Mouse (Mus musculus) hindlimb bud, embryonic 11.5 days (tissue): ENCODE results near the gene Arhgap1.

ENCODE experiments used
- DNase-seq: peaks from one replicate; pipeline ENCODE4 v3.0.0-alpha.2; 2012; ENCODE audit warnings: low read depth, low spot score; ENCODE audit errors: extremely low spot score

The Arhgap1 gene

DNA sequence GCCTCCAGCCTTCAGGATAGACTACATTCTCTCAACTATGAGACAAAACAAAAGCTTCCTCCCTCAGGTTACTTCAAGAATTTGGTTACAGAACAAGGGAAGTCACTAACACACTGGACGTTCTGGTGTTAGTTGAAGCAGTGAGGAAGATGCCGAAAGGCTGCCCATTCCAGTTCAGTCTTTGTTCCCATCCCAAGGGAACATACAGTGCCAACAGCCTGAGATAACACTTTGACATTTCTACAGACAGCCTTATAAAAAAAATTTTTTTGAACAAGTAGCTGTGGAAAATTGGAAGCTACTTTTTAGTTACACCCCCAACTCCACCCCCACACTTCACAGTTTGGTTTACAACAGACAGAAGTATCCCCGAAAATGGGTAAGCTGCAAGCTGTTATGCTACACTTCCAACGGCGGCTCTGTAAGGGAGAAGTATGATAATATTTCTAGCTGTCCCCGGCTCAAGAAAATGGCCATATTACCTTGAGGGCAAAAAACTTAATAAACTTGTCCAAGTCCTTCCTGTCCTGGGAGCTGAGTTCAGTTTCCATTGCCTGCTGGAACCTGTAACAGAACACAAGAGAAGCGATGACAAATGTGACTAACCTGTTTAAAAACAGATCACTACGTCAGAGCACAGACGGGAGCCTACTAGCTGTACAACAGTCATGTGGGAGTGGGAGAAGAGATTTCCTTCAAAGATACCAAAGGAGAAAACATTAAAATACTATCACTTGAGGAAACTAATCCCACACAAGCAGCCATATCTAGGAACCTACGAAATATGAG, 46.0 kb downstream of the Arhgap1 start:
- no peak for DNase-seq

DNA sequence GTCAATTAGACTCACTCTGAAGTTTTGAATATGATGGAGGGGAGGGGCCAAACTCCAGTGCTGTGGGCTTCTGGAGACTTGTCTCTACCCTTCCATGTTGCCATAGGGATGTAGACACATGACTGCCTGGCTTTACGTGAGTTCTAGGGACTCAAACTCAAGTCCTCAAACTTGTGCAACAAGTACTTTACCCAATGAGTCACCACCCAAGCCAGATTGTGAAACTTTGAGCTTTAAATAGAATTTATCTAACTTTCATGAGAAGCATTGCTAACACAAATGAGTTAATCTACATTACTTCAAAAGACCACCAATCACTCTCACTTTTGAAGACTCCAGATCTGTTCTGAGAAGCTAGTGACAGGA, 46.5 kb downstream of the Arhgap1 start:
- no peak for DNase-seq

DNA sequence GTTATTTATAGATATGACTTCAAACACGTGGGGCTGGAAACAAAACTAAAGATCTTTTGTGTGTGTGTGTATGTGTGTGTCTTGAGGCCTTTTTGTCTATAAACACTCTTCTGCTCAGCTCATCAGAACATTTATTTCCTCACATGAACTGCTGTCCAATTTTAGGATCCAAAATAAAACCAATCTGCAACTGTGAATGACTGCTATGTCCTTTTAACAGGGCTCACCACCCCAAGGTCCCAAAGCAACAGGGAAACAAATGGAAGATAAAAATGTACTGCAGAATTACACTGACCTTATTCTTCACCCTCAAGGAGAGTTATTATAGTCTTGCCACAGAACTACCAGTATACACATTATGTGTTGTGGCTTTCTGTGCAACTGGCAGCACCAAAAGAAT, 49.6 kb downstream of the Arhgap1 start:
- no peak for DNase-seq

DNA sequence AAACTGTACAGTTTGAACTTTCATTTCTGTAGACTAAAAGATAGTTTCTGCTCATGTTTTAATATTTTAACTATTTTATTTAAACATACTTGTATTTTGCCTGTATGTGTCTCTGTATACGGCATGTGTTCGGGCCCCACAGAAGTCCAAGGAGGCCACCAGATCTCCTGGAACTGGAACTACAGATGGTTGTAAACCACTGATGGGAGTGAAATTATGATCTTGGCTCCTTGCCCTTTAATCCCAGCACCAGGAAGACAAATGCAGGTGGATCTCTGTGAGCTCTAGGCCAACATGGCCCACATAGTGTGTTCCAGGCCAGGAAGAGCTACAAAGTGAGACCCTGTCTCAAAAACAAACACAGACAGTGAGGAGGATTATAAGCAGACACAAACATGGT, 51.7 kb downstream of the Arhgap1 start:
- DNase-seq, result no peak

DNA sequence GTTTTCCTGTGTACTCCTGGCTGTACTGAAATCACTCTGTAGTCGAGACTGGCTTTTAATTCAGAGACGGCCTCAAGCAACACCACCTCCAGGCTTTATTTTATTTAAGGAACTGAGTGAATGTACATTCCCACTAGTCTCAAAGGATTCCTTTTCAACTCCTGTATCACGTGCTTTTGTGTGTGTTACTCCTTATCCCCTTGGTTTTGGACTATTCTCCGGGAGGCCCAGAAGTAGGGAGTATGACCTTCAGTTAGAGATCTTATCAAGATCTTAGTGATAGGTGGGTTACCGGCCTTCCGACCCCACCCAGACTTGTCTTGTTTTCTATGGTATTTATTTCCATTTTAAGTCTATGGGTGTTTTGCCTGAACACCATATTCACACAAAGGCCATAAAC, 56.1 kb downstream of the Arhgap1 start:
- no peak for DNase-seq

DNA sequence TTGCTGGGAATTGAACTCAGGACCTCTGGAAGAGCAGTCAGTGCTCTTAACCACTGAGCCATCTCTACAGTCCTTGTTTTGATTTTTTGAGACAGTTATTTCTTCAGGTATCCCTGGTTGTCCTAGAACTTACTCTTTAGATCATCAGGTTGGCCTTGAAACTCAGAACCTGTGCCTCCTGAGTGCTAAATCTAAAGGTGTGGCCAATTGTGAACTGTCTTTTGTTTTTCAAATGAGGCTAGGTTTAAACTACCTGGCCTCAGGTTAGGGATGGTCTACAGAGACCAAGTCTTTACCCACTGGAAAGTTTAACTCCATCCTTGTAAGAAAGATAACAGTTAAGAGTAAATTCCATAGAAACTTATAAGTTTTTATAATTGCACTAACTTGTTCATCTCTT, 56.8 kb downstream of the Arhgap1 start:
- no peak for DNase-seq

DNA sequence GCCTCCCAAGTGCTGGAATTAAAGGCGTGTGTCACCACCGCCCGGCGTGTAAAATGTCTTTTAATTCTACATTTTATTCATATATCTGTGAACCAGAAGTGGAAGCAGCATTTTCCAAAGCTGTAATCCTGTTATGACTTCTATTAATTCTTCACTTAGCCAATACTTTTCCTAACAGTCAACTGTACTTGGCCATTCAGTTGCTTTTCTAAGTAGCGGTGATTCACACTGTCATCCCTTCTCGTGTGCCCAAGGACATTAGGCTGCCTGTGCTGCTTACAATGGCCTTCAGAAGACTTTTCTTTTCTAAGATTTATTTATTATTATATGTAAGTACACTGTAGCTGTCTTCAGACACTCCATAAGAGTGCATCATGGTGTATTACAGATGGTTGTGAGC, 58.7 kb downstream of the Arhgap1 start:
- no peak for DNase-seq

DNA sequence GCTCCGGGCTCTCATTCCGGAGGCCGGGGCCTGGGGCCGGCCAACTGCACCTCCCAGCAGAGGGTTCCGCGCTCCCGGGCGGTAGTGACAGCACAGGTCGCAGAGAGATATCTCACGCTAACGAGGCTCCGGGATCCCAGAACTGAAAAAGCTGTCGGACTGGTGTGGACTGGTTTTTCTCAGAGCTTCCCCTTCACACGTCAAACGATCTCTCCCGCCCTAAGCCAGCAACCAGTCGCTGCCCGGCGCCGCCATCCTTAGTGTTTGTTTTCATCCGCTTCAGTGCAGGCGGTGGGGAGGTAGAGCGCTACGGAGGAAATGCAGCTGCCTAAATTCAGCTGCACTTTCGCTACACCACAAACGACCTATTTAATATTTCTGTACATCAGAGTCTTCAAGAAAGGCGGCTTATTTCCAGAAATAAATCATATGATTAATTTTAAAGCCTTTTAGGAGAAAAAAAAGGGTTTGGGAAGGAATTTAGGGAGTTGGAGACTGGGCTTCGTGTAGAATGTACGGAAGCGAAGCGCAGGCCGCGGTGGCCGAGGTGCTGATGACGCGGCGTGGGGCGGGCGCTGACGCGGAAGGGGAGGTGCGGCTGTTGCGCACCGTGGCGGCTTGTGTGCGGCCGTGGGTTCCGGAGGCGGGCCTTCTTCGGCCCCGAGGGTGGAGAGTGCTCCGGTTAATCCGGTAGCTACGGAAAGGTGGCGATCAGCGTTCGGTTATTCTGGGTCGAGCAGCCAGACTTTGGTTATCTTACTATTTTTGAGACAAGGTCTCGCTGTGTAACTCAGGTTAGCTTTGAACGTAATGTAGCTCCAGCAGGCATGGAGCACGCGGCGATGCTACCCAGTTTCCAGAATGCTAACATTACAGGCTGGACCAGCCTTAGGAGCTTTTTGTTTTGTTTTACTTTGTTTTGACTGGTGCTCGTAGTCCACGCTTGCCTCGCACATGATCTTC, 60.9 kb downstream of the Arhgap1 start, which contains the start of the genes Atg13 and Harbi1:
Gene Atg13 (minus strand): TSS at position 305 of the 963 bp plus-strand sequence.
Gene Harbi1 (plus strand): TSS at position 581 of the 963 bp plus-strand sequence.
- DNase-seq, result peak; percentile 96

DNA sequence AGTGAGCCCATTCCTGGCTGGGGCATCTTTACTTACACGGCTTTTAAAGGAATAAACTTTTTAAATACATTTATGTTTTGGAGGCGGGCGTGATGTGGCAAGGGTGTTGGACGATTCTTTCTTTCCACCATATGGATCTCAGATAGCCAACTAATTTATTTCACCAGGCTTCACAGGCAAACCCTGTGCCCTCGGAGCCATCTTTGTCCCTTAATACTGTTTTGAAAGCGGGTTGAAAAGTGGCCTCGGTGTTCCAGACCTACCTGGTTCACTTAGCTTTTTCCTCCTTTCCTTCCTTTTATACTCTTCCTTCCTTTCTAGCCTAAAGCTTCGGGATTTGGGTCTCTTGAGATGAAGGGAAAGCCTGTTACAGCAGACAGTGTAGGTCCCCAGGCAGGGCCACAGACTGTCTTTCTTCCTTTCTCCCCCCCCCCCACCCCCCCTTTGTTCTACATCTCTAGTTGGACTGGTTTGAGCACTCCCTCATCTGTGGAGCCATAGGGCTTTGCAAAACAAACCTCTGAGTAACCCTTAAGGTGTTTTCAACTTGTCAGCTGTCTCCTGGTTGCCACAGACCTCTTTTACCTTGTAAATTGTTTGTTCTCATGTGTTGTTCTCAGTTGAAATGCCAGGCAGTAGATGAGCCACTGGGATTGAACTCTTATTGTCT, 61.7 kb downstream of the Arhgap1 start:
- no peak for DNase-seq

DNA sequence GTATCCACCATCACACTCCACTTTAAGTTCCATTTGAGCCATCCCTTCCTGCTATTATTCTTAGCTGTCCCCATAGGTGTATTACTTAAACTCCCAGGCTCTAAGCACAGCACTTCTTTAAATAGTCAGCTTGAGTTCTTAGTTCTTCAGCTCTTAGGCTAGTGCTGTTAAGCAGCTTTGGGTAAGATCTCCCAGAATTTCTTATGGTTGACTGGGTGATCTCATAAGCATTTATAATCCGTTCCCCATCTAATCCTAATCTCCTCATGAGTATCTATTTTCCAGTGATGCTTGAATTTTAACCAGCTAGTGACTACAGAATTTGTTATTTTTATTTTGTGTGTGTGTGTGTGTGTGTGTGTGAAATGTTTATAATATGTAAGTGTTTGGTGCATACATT, 65.3 kb downstream of the Arhgap1 start:
- DNase-seq, result no peak

DNA sequence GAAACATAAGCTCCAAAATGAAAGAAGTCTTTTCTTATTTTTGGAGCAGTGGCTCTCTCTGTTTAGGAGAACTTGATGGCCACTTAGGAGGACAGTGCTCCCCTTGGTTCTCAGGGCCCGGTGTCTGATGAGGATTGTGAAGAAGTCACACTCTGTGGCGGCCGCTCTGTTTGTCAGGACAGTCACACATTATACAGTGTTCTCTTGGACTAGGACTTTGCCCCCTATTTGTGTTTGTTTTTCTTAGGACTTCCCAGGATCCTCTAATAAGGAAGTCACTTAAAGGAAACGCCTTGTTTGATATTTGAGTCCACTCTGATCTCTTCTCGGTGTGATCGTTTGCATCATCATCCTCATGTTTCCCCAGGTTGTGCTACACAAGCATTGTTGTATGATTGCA, 68.6 kb downstream of the Arhgap1 start:
- no peak for DNase-seq
